Mouse (Mus musculus) limb, embryonic 13.5 days (tissue): ENCODE data around the gene 1110057P08Rik. TPM values are rescaled to one million over a fixed set of nuclear protein-coding genes. Genes with fewer than 3 reads are reported as not detected.
"Not testable (repeated sequence)": the region's sequence is repeated elsewhere in the genome, so short reads cannot be mapped to it uniquely, and the experiment has no call there.

Experiments
- ATAC-seq: fragments of 200-750 bp; cut with Nextera tagmentation; 2 replicates; pipeline ENCODE4 v1.8.0; 2017; ENCODE audit warnings: low read depth, moderate number of reproducible peaks, moderate TSS enrichment; ENCODE audit not compliant: low FRiP score
- H3K27ac ChIP-seq: fragments of 300-500 bp; sonication (generic); 2 replicates; pipeline ENCODE4 v1.5.1; 2015; ENCODE audit warnings: inconsistent platforms, mild to moderate bottlenecking, moderate library complexity
- H3K27me3 ChIP-seq: fragments of 300-500 bp; sonication (generic); 2 replicates; pipeline ENCODE4 v1.6.1; 2015; ENCODE audit warnings: mild to moderate bottlenecking, inconsistent platforms
- H3K36me3 ChIP-seq: fragments of 300-500 bp; sonication (generic); 2 replicates; pipeline ENCODE4 v1.6.1; 2015; ENCODE audit warnings: inconsistent platforms, mild to moderate bottlenecking, moderate library complexity
- H3K4me1 ChIP-seq: fragments of 300-500 bp; sonication (generic); 2 replicates; pipeline ENCODE4 v1.6.1; 2015; ENCODE audit warnings: inconsistent platforms
- H3K4me2 ChIP-seq: fragments of 300-500 bp; sonication (generic); replicated peaks from 2 replicates; pipeline ENCODE4 v1.6.1; 2015; ENCODE audit warnings: inconsistent platforms, mild to moderate bottlenecking, moderate library complexity
- H3K4me3 ChIP-seq: fragments of 300-500 bp; sonication (generic); 2 replicates; pipeline ENCODE4 v1.5.1; 2015; ENCODE audit warnings: moderate library complexity, mild to moderate bottlenecking, inconsistent platforms
- H3K9ac ChIP-seq: fragments of 300-500 bp; sonication (generic); 2 replicates; pipeline ENCODE4 v1.6.1; 2015; ENCODE audit warnings: mild to moderate bottlenecking, inconsistent platforms
- H3K9me3 ChIP-seq: fragments of 300-500 bp; sonication (generic); 2 replicates; pipeline ENCODE4 v1.6.1; 2016; ENCODE audit warnings: inconsistent platforms
- WGBS: fragments of 180-500 bp; shearing (Covaris S2); methylation state at CpG from one replicate; pipeline ENCODE4 v1.1.7; 2015; 5-methylcytosine and 5-hydroxymethylcytosine counted together
- polyA plus RNA-seq: library from polyadenylated mRNA; unstranded; fragments of >200 nt; fragmentation: Nextera tagmentation; extraction: Ambion mirVana; gene quantifications from 2 replicates; pipeline ENCODE4 v1.2.1, GENCODE M21; 2015

Gene 1110057P08Rik
- not detected in 2 replicates for polyA plus RNA-seq

- Histone ChIP-seq H3K27ac (no peak within 1 kb of the TSS), H3K4me3 (no peak within 1 kb of the TSS), H3K27me3 (no peaks in the 10 kb centered on the region), H3K4me2 (no peak within 1 kb of the TSS), H3K9ac (no peak within 1 kb of the TSS), H3K4me1 (no peaks in the 10 kb centered on the region), H3K9me3 (no peaks in the 10 kb centered on the region), H3K36me3 (no peaks in the 10 kb centered on the region)
- ATAC-seq, result no peak
- WGBS, result 74% methylated on average over 2 of the region's 2 CpGs
Observed at GRCm38 (mm10) chr16:89174435-89174834, at the start of gene 1110057P08Rik. TSS of gene 1110057P08Rik (plus strand) at chr16:89174735.

GRCm38 (mm10) chr16:89140551-89140950, 34.0 kb upstream of the 1110057P08Rik start, which contains the start of gene Gm6358:
TSS of gene Gm6358 (plus strand) at chr16:89140851.
- Histone ChIP-seq H3K4me1 (no peaks in the 10 kb centered on the region), H3K36me3 (no peaks in the 10 kb centered on the region), H3K9me3 (no peaks in the 10 kb centered on the region), H3K4me2 (no peak within 1 kb of the TSS), H3K9ac (no peak within 1 kb of the TSS), H3K27ac (no peak within 1 kb of the TSS), H3K4me3 (no peak within 1 kb of the TSS), H3K27me3 (no peaks in the 10 kb centered on the region)
- 90% methylated on average over 1 of the region's 1 CpGs for WGBS
- no peak for ATAC-seq

- Histone ChIP-seq H3K9ac (no peak within 1 kb of the TSS), H3K4me2 (no peak within 1 kb of the TSS), H3K4me1 (no peaks in the 10 kb centered on the region), H3K27ac (no peak within 1 kb of the TSS), H3K27me3 (no peaks in the 10 kb centered on the region), H3K36me3 (no peaks in the 10 kb centered on the region), H3K9me3 (no peaks in the 10 kb centered on the region), H3K4me3 (no peak within 1 kb of the TSS)
- no peak for ATAC-seq
- 95% methylated on average over 1 of the region's 1 CpGs for WGBS
Observed at GRCm38 (mm10) chr16:89150786-89151185, 23.7 kb upstream of the 1110057P08Rik start, which contains the start of gene Gm10061. TSS of gene Gm10061 (plus strand) at chr16:89151086.

- Histone ChIP-seq H3K27ac (no peak within 1 kb of the TSS), H3K9me3 (no peaks in the 10 kb centered on the region), H3K4me2 (no peak within 1 kb of the TSS), H3K9ac (no peak within 1 kb of the TSS), H3K4me1 (no peaks in the 10 kb centered on the region), H3K36me3 (no peaks in the 10 kb centered on the region), H3K27me3 (no peaks in the 10 kb centered on the region), H3K4me3 (no peak within 1 kb of the TSS)
- WGBS, result 82% methylated on average over 4 of the region's 4 CpGs
- ATAC-seq, result no peak
Observed at GRCm38 (mm10) chr16:89157652-89158051, 16.9 kb upstream of the 1110057P08Rik start, which contains the start of gene Gm9789. TSS of gene Gm9789 (plus strand) at chr16:89157952.

GRCm38 (mm10) chr16:89169190-89169589, 5.3 kb upstream of the 1110057P08Rik start, which contains the start of gene Gm7735:
TSS of gene Gm7735 (plus strand) at chr16:89169490.
- H3K4me2 ChIP-seq, H3K9ac ChIP-seq, H3K4me3 ChIP-seq, H3K36me3 ChIP-seq, ATAC-seq, H3K9me3 ChIP-seq, H3K27ac ChIP-seq, H3K27me3 ChIP-seq, H3K4me1 ChIP-seq: not testable (repeated sequence)

GRCm38 (mm10) chr16:89188621-89189020, 14.1 kb downstream of the 1110057P08Rik start:
- ATAC-seq, result no peak
- WGBS, result 75% methylated on average over 4 of the region's 4 CpGs
- no peak overlapping the region for H3K9ac ChIP-seq
- H3K4me1 ChIP-seq, result no peaks in the 10 kb centered on the region
- H3K4me3 ChIP-seq, result no peak overlapping the region
- H3K36me3 ChIP-seq, result no peaks in the 10 kb centered on the region
- no peak overlapping the region for H3K4me2 ChIP-seq
- no peaks in the 10 kb centered on the region for H3K27me3 ChIP-seq
- H3K27ac ChIP-seq, result no peak overlapping the region
- H3K9me3 ChIP-seq, result no peaks in the 10 kb centered on the region

- WGBS, result 81% methylated on average over 1 of the region's 1 CpGs
- no peak for ATAC-seq
- Histone ChIP-seq H3K9ac (no peak within 1 kb of the TSS), H3K27ac (no peak within 1 kb of the TSS), H3K4me1 (no peaks in the 10 kb centered on the region), H3K36me3 (no peaks in the 10 kb centered on the region), H3K9me3 (no peaks in the 10 kb centered on the region), H3K27me3 (no peaks in the 10 kb centered on the region), H3K4me2 (no peak within 1 kb of the TSS), H3K4me3 (no peak within 1 kb of the TSS)
Observed at GRCm38 (mm10) chr16:89205561-89205960, 31.0 kb downstream of the 1110057P08Rik start, which contains the start of gene Krtap20-2. TSS of gene Krtap20-2 (plus strand) at chr16:89205861.

Other genes with a start within 250 kb of the 1110057P08Rik start
- gene Krtap19-9b, start 242.5 kb upstream of the 1110057P08Rik start, polyA plus RNA-seq, result not detected in 2 replicates
- not detected in 2 replicates for gene Krtap16-3, start 211.9 kb upstream of the 1110057P08Rik start, polyA plus RNA-seq
- gene Krtap22-2, start 164.0 kb upstream of the 1110057P08Rik start, polyA plus RNA-seq, result not detected in 2 replicates
- not detected in 2 replicates for gene Gm10229, start 159.5 kb upstream of the 1110057P08Rik start, polyA plus RNA-seq
- not detected in 2 replicates for gene Krtap6-1, start 143.0 kb upstream of the 1110057P08Rik start, polyA plus RNA-seq
- gene Gm10228, start 133.3 kb upstream of the 1110057P08Rik start, polyA plus RNA-seq, result not detected in 2 replicates
- gene Krtap6-5, start 126.9 kb upstream of the 1110057P08Rik start, polyA plus RNA-seq, result not detected in 2 replicates
- not detected in 2 replicates for gene 1110025L11Rik, start 110.7 kb upstream of the 1110057P08Rik start, polyA plus RNA-seq
- gene Krtap6-3, start 90.7 kb upstream of the 1110057P08Rik start, polyA plus RNA-seq, result not detected in 2 replicates
- not detected in 2 replicates for gene Gm6358, start 33.9 kb upstream of the 1110057P08Rik start, polyA plus RNA-seq
- gene Gm10061, start 23.6 kb upstream of the 1110057P08Rik start, polyA plus RNA-seq, result not detected in 2 replicates
- gene Gm9789, start 16.8 kb upstream of the 1110057P08Rik start, polyA plus RNA-seq, result not detected in 2 replicates
- gene Gm7735, start 5.2 kb upstream of the 1110057P08Rik start, polyA plus RNA-seq, result not detected in 2 replicates
- gene Krtap20-2, start 31.1 kb downstream of the 1110057P08Rik start, polyA plus RNA-seq, result not detected in 2 replicates
- not detected in 2 replicates for gene Krtap21-1, start 229.1 kb downstream of the 1110057P08Rik start, polyA plus RNA-seq
- not detected in 2 replicates for gene Krtap6-2, start 245.4 kb downstream of the 1110057P08Rik start, polyA plus RNA-seq